16 mouse cellular contexts compared by ENCODE assay signal in genomic region chr16:85587573-85588226, GRCm38 (mm10). TPM values are rescaled to one million over a fixed set of nuclear protein-coding genes. Genes with fewer than 3 reads are reported as not detected.
"Had no signal": no experiment of that assay in that cellular context is flagged by ENCODE, and none has a peak within 500 bp of the region (broad histone marks: within the 10 kb centered on the region; RNA-seq: fewer than 3 reads in every experiment).

No protein-coding gene starts in this region.

- H3K4me2 ChIP-seq: neural tube, embryonic 12.5 days; stomach, embryonic 15.5 days had no signal

- H3K36me3 ChIP-seq: neural tube, embryonic 12.5 days; stomach, embryonic 15.5 days had no signal

- H3K9me3 ChIP-seq: neural tube, embryonic 12.5 days; stomach, embryonic 15.5 days had no signal

- DNase-seq: retina, postnatal 1 day; right cerebral cortex, adult 18-20 months; right cerebral cortex, postnatal 14 days; right cerebral cortex, postnatal 25 days; right cerebral cortex, postnatal 4 days; spleen, adult 18-20 months; thymus, adult 18-20 months; thymus, adult 2 months; thymus, postnatal 14 days; thymus, postnatal 25 days; thymus, postnatal 36 days; thymus, postnatal 4 days had no signal

- H3K4me1 ChIP-seq: neural tube, embryonic 12.5 days; stomach, embryonic 15.5 days had no signal

- H3K9ac ChIP-seq: neural tube, embryonic 12.5 days; stomach, embryonic 15.5 days had no signal

- H3K4me3 ChIP-seq: neural tube, embryonic 12.5 days; stomach, embryonic 15.5 days had no signal

- H3K27me3 ChIP-seq: neural tube, embryonic 12.5 days; stomach, embryonic 15.5 days had no signal

- H3K27ac ChIP-seq: neural tube, embryonic 12.5 days; stomach, embryonic 15.5 days; stomach, postnatal 0 days had no signal

RNA-seq across cellular contexts. Expression of gene Cyyr1, which starts 34.5 kb away (rescaled TPM):
- total RNA-seq: neutrophil, adult 5-6 weeks had no signal
